Mouse (Mus musculus): Measurements from ENCODE around the gene Polrmt.

- no peak for TF ChIP-seq MAFK (IDR thresholded peaks at IDR 0.05; ENCODE audit: insufficient read depth, low read depth, low read length)
- TF ChIP-seq ZC3H11A (IDR thresholded peaks at IDR 0.05; ENCODE audit: borderline replicate concordance, low read depth, low read length): no peak
- TF ChIP-seq HCFC1 (IDR thresholded peaks at IDR 0.05; ENCODE audit: borderline replicate concordance, insufficient read depth, low read length): no peak
These were observed 14.3 kb upstream of the Polrmt start for GRCm38 (mm10) chr10:79760603-79761143.
